Mouse (Mus musculus) liver, embryonic 14.5 days (tissue): ENCODE results near the gene Nicn1.

Source experiments
- CTCF ChIP-seq: IDR thresholded peaks from 2 replicates; pipeline ENCODE4 v1.5.1; 2016; ENCODE audit warnings: antibody characterized with exemption, low read depth, control low read depth
- EP300 ChIP-seq: IDR thresholded peaks from 2 replicates; pipeline ENCODE4 v1.6.1; 2016; ENCODE audit warnings: antibody characterized with exemption, low read depth

DNA sequence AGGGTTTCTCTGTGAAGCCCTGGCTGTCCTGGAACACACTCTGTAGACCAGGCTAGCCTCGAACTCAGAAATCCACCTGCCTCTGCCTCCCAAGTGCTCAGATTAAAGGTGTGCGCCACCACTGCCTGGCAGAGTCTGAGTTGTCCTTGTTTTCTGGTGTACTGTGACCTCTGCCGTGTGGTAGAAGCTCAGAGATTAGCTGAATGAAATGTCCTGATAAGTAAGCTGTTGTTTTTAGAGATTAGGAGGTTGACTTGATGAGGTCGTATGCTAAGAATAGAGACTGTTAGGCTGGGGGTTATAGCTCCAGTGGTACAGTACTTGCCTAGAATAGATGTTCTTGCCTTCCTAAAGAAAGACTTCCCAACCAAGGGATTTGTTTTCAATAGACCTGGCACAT is 14.5 kb downstream of the Nicn1 start:
- TF ChIP-seq CTCF (no peak), EP300 (no peak)
